Mouse (Mus musculus) limb, embryonic 10.5 days (tissue): ENCODE results near the gene Kctd20. TPM values are rescaled to one million over a fixed set of nuclear protein-coding genes. Genes with fewer than 3 reads are reported as not detected.
A peak's percentile ranks its signal among the peaks of the same experiment; 100 is the strongest.

Experiments used
- DNase-seq: peaks from one replicate; pipeline ENCODE4 v3.0.0-alpha.2; 2017; ENCODE audit warnings: low spot score
- H3K27ac ChIP-seq: fragments of 300-500 bp; sonication (generic); 2 replicates; pipeline ENCODE4 v1.5.1; 2016; ENCODE audit warnings: mild to moderate bottlenecking
- H3K27me3 ChIP-seq: fragments of 300-500 bp; sonication (generic); 2 replicates; pipeline ENCODE4 v1.6.1; 2016; ENCODE audit warnings: low read depth, mild to moderate bottlenecking; ENCODE audit not compliant: poor library complexity, severe bottlenecking
- H3K36me3 ChIP-seq: fragments of 300-500 bp; sonication (generic); 2 replicates; pipeline ENCODE4 v1.6.1; 2016; ENCODE audit warnings: mild to moderate bottlenecking, moderate library complexity
- H3K4me1 ChIP-seq: fragments of 300-500 bp; sonication (generic); 2 replicates; pipeline ENCODE4 v1.6.1; 2016
- H3K4me3 ChIP-seq: fragments of 300-500 bp; sonication (generic); 2 replicates; pipeline ENCODE4 v1.5.1; 2016; ENCODE audit warnings: mild to moderate bottlenecking, moderate library complexity
- H3K9me3 ChIP-seq: fragments of 300-500 bp; sonication (generic); replicated peaks from 2 replicates; pipeline ENCODE4 v1.6.1; 2016; ENCODE audit warnings: mild to moderate bottlenecking
- WGBS: fragments of 180-500 bp; shearing (Covaris S2); methylation state at CpG from one replicate; pipeline ENCODE4 v1.1.7; 2016; 5-methylcytosine and 5-hydroxymethylcytosine counted together
- polyA plus RNA-seq: library from polyadenylated mRNA; unstranded; fragments of >200 nt; fragmentation: Nextera tagmentation; extraction: Ambion mirVana; gene quantifications from 2 replicates; pipeline ENCODE4 v1.2.1, GENCODE M21; 2016

Kctd20 gene
- polyA plus RNA-seq, 1 experiment from 2014 or later = 129 TPM

- Histone ChIP-seq H3K27me3 (no peaks in the 10 kb centered on the region), H3K9me3 (no peaks in the 10 kb centered on the region), H3K36me3 (no peaks in the 10 kb centered on the region), H3K4me1 (no peaks in the 10 kb centered on the region), H3K4me3 (no peak overlapping the region), H3K27ac (no peak overlapping the region)
- 96% methylated on average over 25 of the region's 25 CpGs for WGBS
- no peak for DNase-seq
Measured at GRCm38 (mm10) chr17:28940776-28941555, 10.8 kb upstream of the Kctd20 start.

GRCm38 (mm10) chr17:28942101-28942500 is 9.6 kb upstream of the Kctd20 start:
- DNase-seq = no peak
- Histone ChIP-seq H3K9me3 (no peaks in the 10 kb centered on the region), H3K4me3 (no peak overlapping the region), H3K27me3 (no peaks in the 10 kb centered on the region), H3K4me1 (no peaks in the 10 kb centered on the region), H3K36me3 (no peaks in the 10 kb centered on the region), H3K27ac (no peak overlapping the region)
- WGBS = 76% methylated on average over 10 of the region's 11 CpGs

GRCm38 (mm10) chr17:28943740-28944139 is 8.0 kb upstream of the Kctd20 start, which contains the start of gene Pxt1:
Gene Pxt1 (minus strand): TSS chr17:28943840.
- no peak within 1 kb of the TSS for H3K4me3 ChIP-seq
- H3K36me3 ChIP-seq = no peaks in the 10 kb centered on the region
- WGBS = 92% methylated on average over 7 of the region's 7 CpGs
- H3K27me3 ChIP-seq = no peaks in the 10 kb centered on the region
- DNase-seq = no peak
- no peaks in the 10 kb centered on the region for H3K9me3 ChIP-seq
- no peaks in the 10 kb centered on the region for H3K4me1 ChIP-seq
- H3K27ac ChIP-seq = no peak within 1 kb of the TSS

- Histone ChIP-seq H3K36me3 (no peaks in the 10 kb centered on the region), H3K4me1 (no peaks in the 10 kb centered on the region), H3K4me3 (no peak overlapping the region), H3K9me3 (no peaks in the 10 kb centered on the region), H3K27me3 (no peaks in the 10 kb centered on the region), H3K27ac (no peak overlapping the region)
- 95% methylated on average over 7 of the region's 7 CpGs for WGBS
- DNase-seq = no peak
Measured at GRCm38 (mm10) chr17:28944481-28944880, 7.3 kb upstream of the Kctd20 start.

- H3K27ac ChIP-seq = no peak overlapping the region
- no peak overlapping the region for H3K4me3 ChIP-seq
- no peaks in the 10 kb centered on the region for H3K36me3 ChIP-seq
- H3K9me3 ChIP-seq = no peaks in the 10 kb centered on the region
- peaks cover 8% of the 10 kb centered on the region for H3K4me1 ChIP-seq
- no peak for DNase-seq
- no peaks in the 10 kb centered on the region for H3K27me3 ChIP-seq
- 92% methylated on average over 19 of the region's 19 CpGs for WGBS
Measured at GRCm38 (mm10) chr17:28947011-28947939, 4.5 kb upstream of the Kctd20 start.

- Histone ChIP-seq H3K27ac (no peak overlapping the region), H3K36me3 (no peaks in the 10 kb centered on the region), H3K4me3 (no peak overlapping the region), H3K4me1 (peaks cover 14% of the 10 kb centered on the region), H3K27me3 (no peaks in the 10 kb centered on the region), H3K9me3 (no peaks in the 10 kb centered on the region)
- 86% methylated on average over 4 of the region's 4 CpGs for WGBS
- DNase-seq = no peak
Measured at GRCm38 (mm10) chr17:28948661-28949060, 3.1 kb upstream of the Kctd20 start.

- H3K4me1 ChIP-seq = peaks cover 18% of the 10 kb centered on the region
- WGBS = 78% methylated on average over 4 of the region's 4 CpGs
- H3K4me3 ChIP-seq = no peak overlapping the region
Measured at GRCm38 (mm10) chr17:28950751-28951150, 999 bp upstream of the Kctd20 start.

GRCm38 (mm10) chr17:28953251-28953650 is 1.5 kb downstream of the Kctd20 start:
- peak overlapping the region; percentile 73 for H3K4me3 ChIP-seq
- peaks cover 35% of the 10 kb centered on the region for H3K36me3 ChIP-seq
- peaks cover 18% of the 10 kb centered on the region for H3K4me1 ChIP-seq
- no peaks in the 10 kb centered on the region for H3K27me3 ChIP-seq
- 39% methylated on average over 9 of the region's 9 CpGs for WGBS
- H3K27ac ChIP-seq = peak overlapping the region; percentile 98
- H3K9me3 ChIP-seq = peaks cover 3% of the 10 kb centered on the region; the same call in 1 of the 2 replicates
- DNase-seq = peak; percentile 34

More at GRCm38 (mm10) chr17:28950751-28951150, 999 bp upstream of the Kctd20 start:
- Histone ChIP-seq H3K27me3 (no peaks in the 10 kb centered on the region), H3K9me3 (peaks cover 3% of the 10 kb centered on the region; the same call in 1 of the 2 replicates), H3K36me3 (peaks cover 13% of the 10 kb centered on the region), H3K27ac (no peak overlapping the region)
- no peak for DNase-seq

- no peak for DNase-seq
- H3K9me3 ChIP-seq = peaks cover 3% of the 10 kb centered on the region; the same call in 1 of the 2 replicates
- H3K36me3 ChIP-seq = peaks cover 47% of the 10 kb centered on the region
- 95% methylated on average over 9 of the region's 9 CpGs for WGBS
- no peak overlapping the region for H3K27ac ChIP-seq
- no peaks in the 10 kb centered on the region for H3K27me3 ChIP-seq
- 0 out of 2 replicates have a peak overlapping the region, but pooled peaks have one; percentile 73 for H3K4me3 ChIP-seq
- H3K4me1 ChIP-seq = peaks cover 18% of the 10 kb centered on the region
Measured at GRCm38 (mm10) chr17:28954416-28954815, 2.7 kb downstream of the Kctd20 start.

- H3K36me3 ChIP-seq = peaks cover 96% of the 10 kb centered on the region
- no peaks in the 10 kb centered on the region for H3K9me3 ChIP-seq
- H3K4me1 ChIP-seq = no peaks in the 10 kb centered on the region
- no peaks in the 10 kb centered on the region for H3K27me3 ChIP-seq
- 76% methylated on average over 10 of the region's 10 CpGs for WGBS
- no peak for DNase-seq
- H3K27ac ChIP-seq = no peak overlapping the region
- no peak overlapping the region for H3K4me3 ChIP-seq
Measured at GRCm38 (mm10) chr17:28960597-28960996, 8.8 kb downstream of the Kctd20 start.

- no peak for DNase-seq
- Histone ChIP-seq H3K27ac (no peak overlapping the region), H3K4me1 (no peaks in the 10 kb centered on the region), H3K4me3 (no peak overlapping the region), H3K27me3 (no peaks in the 10 kb centered on the region), H3K36me3 (peaks cover 97% of the 10 kb centered on the region), H3K9me3 (no peaks in the 10 kb centered on the region)
- WGBS = 92% methylated on average over 10 of the region's 10 CpGs
Measured at GRCm38 (mm10) chr17:28961596-28961995, 9.8 kb downstream of the Kctd20 start.

- Histone ChIP-seq H3K27me3 (no peaks in the 10 kb centered on the region), H3K9me3 (no peaks in the 10 kb centered on the region), H3K4me3 (no peak overlapping the region), H3K36me3 (peaks cover 100% of the 10 kb centered on the region), H3K4me1 (no peaks in the 10 kb centered on the region), H3K27ac (no peak overlapping the region)
- DNase-seq = no peak
- WGBS = 77% methylated on average over 11 of the region's 11 CpGs
Measured at GRCm38 (mm10) chr17:28967021-28967610, 15.4 kb downstream of the Kctd20 start.
